Mouse (Mus musculus) limb, embryonic 14.5 days (tissue): Measurements from ENCODE around the gene Smoc2. TPM values are rescaled to one million over a fixed set of nuclear protein-coding genes. Genes with fewer than 3 reads are reported as not detected.
A peak's percentile ranks its signal among the peaks of the same experiment; 100 is the strongest.

Experiments
- ATAC-seq: fragments of 200-750 bp; cut with Nextera tagmentation; 2 replicates; pipeline ENCODE4 v1.8.0; 2017; ENCODE audit warnings: low read depth, moderate number of reproducible peaks, moderate TSS enrichment; ENCODE audit not compliant: low FRiP score
- DNase-seq: peaks from one replicate; pipeline ENCODE4 v3.0.0-alpha.2; 2015; ENCODE audit warnings: low spot score
- H3K27ac ChIP-seq: fragments of 300-500 bp; sonication (generic); replicated peaks from 2 replicates; pipeline ENCODE4 v1.5.1; 2014; ENCODE audit warnings: low read depth, mild to moderate bottlenecking, low read length, moderate library complexity, mixed read lengths
- H3K27me3 ChIP-seq: fragments of 300-500 bp; sonication (generic); 2 replicates; pipeline ENCODE4 v1.6.1; 2014; ENCODE audit warnings: low read length, mixed read lengths; ENCODE audit not compliant: control insufficient read depth, insufficient read depth
- H3K36me3 ChIP-seq: fragments of 300-500 bp; sonication (generic); 2 replicates; pipeline ENCODE4 v1.6.1; 2014; ENCODE audit warnings: mild to moderate bottlenecking, low read length, moderate library complexity, mixed read lengths; ENCODE audit not compliant: control insufficient read depth, insufficient read depth
- H3K4me1 ChIP-seq: fragments of 300-500 bp; sonication (generic); 2 replicates; pipeline ENCODE4 v1.6.1; 2014; ENCODE audit warnings: antibody characterized with exemption, low read length, mixed read lengths; ENCODE audit not compliant: control insufficient read depth, insufficient read depth
- H3K4me2 ChIP-seq: fragments of 300-500 bp; sonication (generic); replicated peaks from 2 replicates; pipeline ENCODE4 v1.6.1; 2014; ENCODE audit warnings: low read depth, mild to moderate bottlenecking, low read length, moderate library complexity; ENCODE audit not compliant: severe bottlenecking
- H3K4me3 ChIP-seq: fragments of 300-500 bp; sonication (generic); replicated peaks from 2 replicates; pipeline ENCODE4 v1.5.1; 2014; ENCODE audit warnings: low read length
- H3K9ac ChIP-seq: fragments of 300-500 bp; sonication (generic); 2 replicates; pipeline ENCODE4 v1.6.1; 2014; ENCODE audit warnings: mild to moderate bottlenecking, low read depth, low read length, moderate library complexity; ENCODE audit not compliant: severe bottlenecking
- H3K9me3 ChIP-seq: fragments of 300-500 bp; sonication (generic); 2 replicates; pipeline ENCODE4 v1.6.1; 2016; ENCODE audit warnings: low read length; ENCODE audit not compliant: control insufficient read depth
- POLR2A ChIP-seq: fragments of 200-500 bp; IDR thresholded peaks from 2 replicates; pipeline ENCODE4 v1.8.0; 2012; ENCODE audit warnings: inconsistent platforms, mild to moderate bottlenecking, moderate library complexity, borderline replicate concordance; ENCODE audit not compliant: insufficient read depth, insufficient read length; ENCODE audit errors: extremely low read depth
- whole genome bisulfite sequencing: fragments of 180-500 bp; shearing (Covaris S2); extraction: QIAGEN DNeasy Blood & Tissue Kit; methylation state at CpG from one replicate; pipeline ENCODE4 v1.1.7; 2014; 5-methylcytosine and 5-hydroxymethylcytosine counted together
- polyA plus RNA-seq, 2 experiments: library from polyadenylated mRNA; depleted of rRNA in 1 of 2; stranded (reverse) in 1 of 2; unstranded in 1 of 2; fragments of >200 nt; fragmentation: Nextera tagmentation in 1 of 2; extraction: Ambion mirVana in 1 of 2; gene quantifications; 2 replicates each; pipeline versions ENCODE4 v1.2.1 to v1.2.3; 2012 to 2014

The Smoc2 gene
- polyA plus RNA-seq, 2 experiments: 152 to 168 TPM

GRCm38 (mm10) chr17:14379518-14379917, 100.2 kb downstream of the Smoc2 start:
- no peaks in the 10 kb centered on the region for H3K27me3 ChIP-seq
- no peak for ATAC-seq
- H3K4me1 ChIP-seq: peaks cover 10% of the 10 kb centered on the region
- no peak overlapping the region for H3K4me3 ChIP-seq
- no peaks in the 10 kb centered on the region for H3K9me3 ChIP-seq
- peaks cover 8% of the 10 kb centered on the region for H3K36me3 ChIP-seq
- H3K4me2 ChIP-seq: no peak overlapping the region
- DNase-seq: no peak
- TF ChIP-seq POLR2A: no peak
- 76% methylated on average over 2 of the region's 2 CpGs for WGBS
- H3K9ac ChIP-seq: no peak overlapping the region
- H3K27ac ChIP-seq: no peak overlapping the region

- no peak overlapping the region for H3K4me2 ChIP-seq
- ATAC-seq (no peak), DNase-seq (no peak)
- peaks cover 11% of the 10 kb centered on the region for H3K4me1 ChIP-seq
- peaks cover 8% of the 10 kb centered on the region for H3K36me3 ChIP-seq
- H3K27ac ChIP-seq: no peak overlapping the region
- no peaks in the 10 kb centered on the region for H3K27me3 ChIP-seq
- no peak overlapping the region for H3K9ac ChIP-seq
- H3K9me3 ChIP-seq: no peaks in the 10 kb centered on the region
- WGBS: 89% methylated on average over 3 of the region's 3 CpGs
- no peak overlapping the region for H3K4me3 ChIP-seq
- TF ChIP-seq POLR2A: no peak
Observed at GRCm38 (mm10) chr17:14379966-14380365, 100.7 kb downstream of the Smoc2 start.

DNA sequence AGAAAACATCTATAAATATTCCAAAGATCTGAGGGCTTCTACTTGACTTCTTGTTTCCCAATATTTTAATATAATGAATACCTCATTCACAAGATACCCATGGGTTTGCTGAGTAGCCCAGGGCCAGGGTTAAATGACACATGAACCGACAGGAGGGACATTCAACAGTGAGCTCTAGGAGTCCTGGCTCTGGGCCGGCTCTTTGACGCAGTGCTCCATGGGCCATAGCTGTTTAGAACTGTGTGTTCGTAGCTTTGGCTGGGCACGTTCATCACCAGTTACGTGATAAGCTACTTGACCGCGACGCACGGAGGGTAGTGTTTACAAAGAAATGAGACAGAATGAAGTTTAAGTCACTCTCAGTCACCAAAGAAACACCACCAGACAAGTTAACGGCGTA, 101.2 kb downstream of the Smoc2 start:
- no peak for TF ChIP-seq POLR2A
- Histone ChIP-seq H3K9ac (no peak overlapping the region), H3K9me3 (no peaks in the 10 kb centered on the region), H3K4me3 (no peak overlapping the region), H3K4me2 (no peak overlapping the region), H3K27ac (no peak overlapping the region), H3K27me3 (no peaks in the 10 kb centered on the region), H3K4me1 (peaks cover 17% of the 10 kb centered on the region), H3K36me3 (peaks cover 8% of the 10 kb centered on the region)
- 82% methylated on average over 12 of the region's 12 CpGs for WGBS
- DNase-seq (no peak), ATAC-seq (no peak)

GRCm38 (mm10) chr17:14381482-14381881, 102.2 kb downstream of the Smoc2 start:
- Histone ChIP-seq H3K4me2 (no peak overlapping the region), H3K27ac (no peak overlapping the region), H3K4me3 (no peak overlapping the region), H3K9me3 (no peaks in the 10 kb centered on the region), H3K4me1 (peaks cover 21% of the 10 kb centered on the region), H3K36me3 (0 out of 2 replicates have a peak, but pooled peaks cover 5% of the 10 kb centered on the region), H3K9ac (no peak overlapping the region), H3K27me3 (no peaks in the 10 kb centered on the region)
- ATAC-seq: no peak
- no peak for DNase-seq
- WGBS: 43% methylated on average over 7 of the region's 7 CpGs
- TF ChIP-seq POLR2A: no peak

GRCm38 (mm10) chr17:14383981-14384380, 104.7 kb downstream of the Smoc2 start:
- H3K9me3 ChIP-seq: no peaks in the 10 kb centered on the region
- 88% methylated on average over 4 of the region's 4 CpGs for WGBS
- no peak for DNase-seq
- ATAC-seq: no peak
- no peak overlapping the region for H3K27ac ChIP-seq
- TF ChIP-seq POLR2A: no peak
- peaks cover 18% of the 10 kb centered on the region for H3K4me1 ChIP-seq
- no peak overlapping the region for H3K4me3 ChIP-seq
- no peaks in the 10 kb centered on the region for H3K27me3 ChIP-seq
- no peak overlapping the region for H3K9ac ChIP-seq
- no peaks in the 10 kb centered on the region for H3K36me3 ChIP-seq
- no peak overlapping the region for H3K4me2 ChIP-seq

GRCm38 (mm10) chr17:14384980-14385379, 105.7 kb downstream of the Smoc2 start:
- Histone ChIP-seq H3K9ac (no peak overlapping the region), H3K4me3 (no peak overlapping the region), H3K9me3 (no peaks in the 10 kb centered on the region), H3K4me1 (peaks cover 18% of the 10 kb centered on the region), H3K27me3 (no peaks in the 10 kb centered on the region), H3K36me3 (no peaks in the 10 kb centered on the region), H3K27ac (no peak overlapping the region), H3K4me2 (no peak overlapping the region)
- WGBS: 65% methylated on average over 6 of the region's 6 CpGs
- TF ChIP-seq POLR2A: no peak
- ATAC-seq (peak; percentile 76; the same call in 1 of the 2 replicates), DNase-seq (peak; percentile 60)
